Mouse (Mus musculus) G1E-ER4 (cell line): ENCODE results near the gene Barhl1. TPM values are rescaled to one million over a fixed set of nuclear protein-coding genes. Genes with fewer than 3 reads are reported as not detected.

Experiments
- GATA1 ChIP-seq: IDR thresholded peaks from one replicate; pipeline ENCODE4 v1.8.0; 2012; ENCODE audit warnings: low read length, inconsistent platforms
- polyA plus RNA-seq: library from polyadenylated mRNA; stranded (reverse); fragments of >175 nt; gene quantifications from 2 replicates; pipeline ENCODE4 v1.2.3, GENCODE M21; 2012

Gene Barhl1
- polyA plus RNA-seq, 1 experiment: 0.18 TPM

GRCm38 (mm10) chr2:28903871-28904270 lies 12.6 kb downstream of the Barhl1 start:
- no peak for TF ChIP-seq GATA1

GRCm38 (mm10) chr2:28902291-28902690 lies 14.2 kb downstream of the Barhl1 start:
- no peak for TF ChIP-seq GATA1

- no peak for TF ChIP-seq GATA1
These were observed 19.0 kb downstream of the Barhl1 start for GRCm38 (mm10) chr2:28897340-28897899.

GRCm38 (mm10) chr2:28895876-28896275 lies 20.6 kb downstream of the Barhl1 start:
- TF ChIP-seq GATA1: no peak

GRCm38 (mm10) chr2:28893526-28893925 lies 22.9 kb downstream of the Barhl1 start:
- no peak for TF ChIP-seq GATA1

- no peak for TF ChIP-seq GATA1
These were observed 23.7 kb downstream of the Barhl1 start for GRCm38 (mm10) chr2:28892796-28893195.

- TF ChIP-seq GATA1: no peak
These were observed 31.6 kb downstream of the Barhl1 start for GRCm38 (mm10) chr2:28884914-28885313.

- no peak for TF ChIP-seq GATA1
These were observed 33.5 kb downstream of the Barhl1 start for GRCm38 (mm10) chr2:28882826-28883485.

GRCm38 (mm10) chr2:28882047-28882446 lies 34.4 kb downstream of the Barhl1 start:
- TF ChIP-seq GATA1: no peak

- no peak for TF ChIP-seq GATA1
These were observed 35.2 kb downstream of the Barhl1 start for GRCm38 (mm10) chr2:28881275-28881674.

- no peak for TF ChIP-seq GATA1
These were observed 40.9 kb downstream of the Barhl1 start for GRCm38 (mm10) chr2:28875554-28875953.

GRCm38 (mm10) chr2:28867495-28867894 lies 49.0 kb downstream of the Barhl1 start:
- no peak for TF ChIP-seq GATA1

- no peak for TF ChIP-seq GATA1
These were observed 52.6 kb downstream of the Barhl1 start for GRCm38 (mm10) chr2:28863857-28864256.

- TF ChIP-seq GATA1: no peak
These were observed 55.6 kb downstream of the Barhl1 start for GRCm38 (mm10) chr2:28860678-28861423.

GRCm38 (mm10) chr2:28859303-28859702 lies 57.2 kb downstream of the Barhl1 start:
- TF ChIP-seq GATA1: peak; percentile 50

Other genes starting within 250 kb of the Barhl1 start
- gene Spaca9, start 216.9 kb downstream of the Barhl1 start, polyA plus RNA-seq: 0.27 and 0.33 TPM in 2 replicates
- 0.10 and 0.24 TPM in 2 replicates for gene Ak8, start 216.5 kb downstream of the Barhl1 start, polyA plus RNA-seq
- 34.3 and 39.0 TPM in 2 replicates for gene Gtf3c4, start 76.3 kb downstream of the Barhl1 start, polyA plus RNA-seq
- 4.2 and 7.0 TPM in 2 replicates for gene Ddx31, start 76.3 kb downstream of the Barhl1 start, polyA plus RNA-seq
- 0.61 and 0.81 TPM in 2 replicates for gene Cfap77, start 138.4 kb upstream of the Barhl1 start, polyA plus RNA-seq
- 4.6 and 5.5 TPM in 2 replicates for gene Ttf1, start 143.6 kb upstream of the Barhl1 start, polyA plus RNA-seq
- gene Setx, start 207.5 kb upstream of the Barhl1 start, polyA plus RNA-seq: 7.3 and 8.2 TPM in 2 replicates